Mouse (Mus musculus): ENCODE data around the gene Cox14.
A peak's percentile ranks its signal among the peaks of the same experiment; 100 is the strongest.

GRCm38 (mm10) chr15:99704041-99704681, 21.3 kb upstream of the Cox14 start:
- TF ChIP-seq CTCF (IDR thresholded peaks at IDR 0.05) (no peak), POLR2A (IDR thresholded peaks at IDR 0.05; ENCODE audit: insufficient read depth, low read depth, low read length) (peak; percentile 54; the same call in 1 of the 2 replicates)

Measured in heart, adult 2 months (tissue).